Mouse (Mus musculus): ENCODE data around the gene Padi2. TPM values are rescaled to one million over a fixed set of nuclear protein-coding genes. Genes with fewer than 3 reads are reported as not detected.

Gene Padi2
- polyA plus RNA-seq, 1 experiment from 2014 or later: 3.8 TPM

DNA sequence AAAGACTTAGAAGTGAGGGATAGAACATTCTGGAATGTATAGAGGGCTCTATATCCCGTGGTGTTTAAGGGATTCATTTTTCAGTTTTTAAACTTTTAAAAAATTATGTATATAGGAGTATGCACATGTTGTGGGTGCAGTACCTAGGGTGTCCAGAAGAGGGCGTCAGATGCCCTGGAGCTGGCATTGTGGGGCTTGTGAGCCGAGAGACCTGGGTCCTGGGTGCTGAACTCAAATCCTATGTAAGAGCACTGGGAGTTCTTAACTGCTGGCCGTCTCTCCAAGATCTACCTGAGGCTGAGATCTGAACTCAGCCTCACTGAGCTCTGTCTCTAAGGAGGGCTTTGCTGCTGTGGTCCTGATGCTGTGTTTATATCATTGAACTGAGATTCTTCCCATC, 23.8 kb upstream of the Padi2 start:
- Histone ChIP-seq H3K4me1 (replicated peaks) (peaks cover 9% of the 10 kb centered on the region; the same call in 1 of the 2 replicates), H3K9me3 (no peaks in the 10 kb centered on the region), H3K9ac (no peak overlapping the region), H3K4me3 (replicated peaks) (no peak overlapping the region), H3K4me2 (replicated peaks) (no peak overlapping the region), H3K27ac (no peak overlapping the region), H3K36me3 (no peaks in the 10 kb centered on the region), H3K27me3 (replicated peaks) (no peaks in the 10 kb centered on the region)
- 62% methylated on average over 4 of the region's 4 CpGs for WGBS
- no peak for ATAC-seq

DNA sequence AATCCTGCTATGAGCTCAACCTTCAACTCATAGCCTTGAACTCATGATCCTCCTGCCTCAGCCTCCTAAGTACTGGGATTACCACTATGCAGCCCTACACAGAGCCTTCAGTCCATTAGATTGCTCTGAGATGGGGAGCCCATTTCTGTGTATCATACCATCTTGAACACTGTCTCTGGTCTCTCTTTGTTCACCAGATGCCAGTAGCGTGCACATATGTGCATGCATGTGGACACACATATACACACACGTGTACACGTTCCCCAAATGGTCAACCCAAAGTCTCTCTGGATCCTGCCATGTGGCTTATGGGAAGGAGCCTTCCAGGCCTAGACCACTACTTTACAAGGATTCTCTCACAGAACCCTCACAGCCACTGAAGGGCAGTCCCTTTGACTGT, 23.2 kb upstream of the Padi2 start:
- 98% methylated on average over 3 of the region's 3 CpGs for WGBS
- peaks cover 9% of the 10 kb centered on the region; the same call in 1 of the 2 replicates for H3K4me1 ChIP-seq (replicated peaks)
- ATAC-seq: no peak
- H3K9me3 ChIP-seq: no peaks in the 10 kb centered on the region
- no peak overlapping the region for H3K4me3 ChIP-seq (replicated peaks)
- H3K4me2 ChIP-seq (replicated peaks): no peak overlapping the region
- H3K9ac ChIP-seq: no peak overlapping the region
- H3K36me3 ChIP-seq: no peaks in the 10 kb centered on the region
- no peaks in the 10 kb centered on the region for H3K27me3 ChIP-seq (replicated peaks)
- H3K27ac ChIP-seq: no peak overlapping the region

DNA sequence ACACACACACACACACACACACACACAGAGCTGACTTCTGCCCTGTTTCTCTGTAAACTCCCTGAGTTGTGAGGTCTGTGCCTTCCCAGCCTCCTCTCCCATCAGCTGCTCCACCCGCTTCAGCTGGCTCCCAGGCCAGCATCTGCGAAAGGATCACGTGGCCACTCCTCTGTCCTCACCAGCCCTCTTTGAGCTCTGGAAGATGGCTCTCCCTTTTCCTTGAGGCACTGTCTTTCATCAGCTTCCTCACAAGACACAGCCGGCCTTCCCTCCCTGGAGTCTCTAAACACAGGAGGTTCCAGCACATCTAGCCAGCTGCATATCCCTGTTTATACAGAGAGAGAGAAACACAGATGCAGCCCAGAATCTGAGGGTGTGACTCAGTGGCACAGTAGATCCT, 22.3 kb upstream of the Padi2 start:
- H3K4me2 ChIP-seq (replicated peaks): no peak overlapping the region
- no peaks in the 10 kb centered on the region for H3K36me3 ChIP-seq
- H3K27me3 ChIP-seq (replicated peaks): no peaks in the 10 kb centered on the region
- no peaks in the 10 kb centered on the region for H3K9me3 ChIP-seq
- ATAC-seq: peak; percentile 76
- 0 out of 2 replicates have a peak overlapping the region, but pooled peaks have one; percentile 14 for H3K27ac ChIP-seq
- no peak overlapping the region for H3K4me3 ChIP-seq (replicated peaks)
- WGBS: 20% methylated on average over 4 of the region's 4 CpGs
- H3K4me1 ChIP-seq (replicated peaks): peaks cover 9% of the 10 kb centered on the region; the same call in 1 of the 2 replicates
- H3K9ac ChIP-seq: no peak overlapping the region

DNA sequence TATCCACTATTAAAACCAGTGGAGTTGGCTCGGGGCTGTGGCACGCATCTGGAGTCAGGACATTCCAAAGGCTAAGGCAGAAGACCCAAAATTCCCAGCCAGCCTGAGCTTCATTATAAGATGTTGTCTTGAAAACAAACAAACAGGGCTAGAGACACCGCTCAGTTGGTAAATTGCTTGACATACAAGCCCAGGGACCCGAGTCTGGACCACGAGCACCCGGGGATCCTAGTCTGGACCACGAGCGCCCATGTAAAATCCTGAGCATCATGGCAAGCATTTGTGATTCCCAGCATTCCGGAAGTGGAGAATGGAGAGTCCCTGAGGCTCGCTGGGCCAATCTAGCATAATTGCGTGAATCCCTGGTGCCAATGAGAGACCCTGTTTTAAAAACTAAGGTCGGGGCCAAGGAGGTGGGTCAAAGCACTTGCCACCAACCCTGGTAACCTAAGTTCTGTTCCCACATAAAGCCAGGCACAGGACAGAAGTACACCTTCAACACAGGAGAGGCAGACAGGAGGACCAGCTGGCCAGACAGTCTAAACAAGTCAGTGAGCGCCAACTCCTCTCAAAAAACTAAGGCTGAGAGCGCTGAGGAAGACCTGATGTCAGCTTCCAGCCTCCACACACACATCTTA, 14.5 kb upstream of the Padi2 start:
- Histone ChIP-seq H3K9me3 (no peaks in the 10 kb centered on the region), H3K4me1 (replicated peaks) (no peaks in the 10 kb centered on the region), H3K27me3 (replicated peaks) (no peaks in the 10 kb centered on the region), H3K4me2 (replicated peaks) (no peak overlapping the region), H3K4me3 (replicated peaks) (no peak overlapping the region), H3K27ac (no peak overlapping the region), H3K36me3 (no peaks in the 10 kb centered on the region), H3K9ac (no peak overlapping the region)
- 93% methylated on average over 14 of the region's 14 CpGs for WGBS
- ATAC-seq: no peak

DNA sequence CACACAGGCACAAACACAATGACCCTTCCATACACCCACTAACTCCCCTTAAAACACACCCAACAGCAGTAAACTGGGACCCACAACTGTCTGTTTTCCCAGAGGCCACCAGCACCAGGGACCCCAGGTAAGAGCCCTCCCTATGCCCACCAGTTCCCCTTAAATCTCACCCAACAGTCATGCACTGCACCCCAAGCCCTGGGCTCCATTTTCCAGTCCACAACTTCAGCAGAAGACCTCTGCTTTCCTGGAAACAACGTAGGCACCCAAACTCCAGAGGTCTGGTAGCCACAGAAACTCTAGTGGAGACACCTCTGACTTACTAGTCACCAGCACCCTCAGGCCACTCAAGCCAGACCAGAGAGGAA, 14.0 kb upstream of the Padi2 start:
- no peak overlapping the region for H3K4me3 ChIP-seq (replicated peaks)
- no peak overlapping the region for H3K4me2 ChIP-seq (replicated peaks)
- H3K36me3 ChIP-seq: no peaks in the 10 kb centered on the region
- ATAC-seq: no peak
- no peaks in the 10 kb centered on the region for H3K9me3 ChIP-seq
- no peaks in the 10 kb centered on the region for H3K27me3 ChIP-seq (replicated peaks)
- no peak overlapping the region for H3K9ac ChIP-seq
- no peak overlapping the region for H3K27ac ChIP-seq
- 77% methylated on average over 1 of the region's 1 CpGs for WGBS
- H3K4me1 ChIP-seq (replicated peaks): no peaks in the 10 kb centered on the region

DNA sequence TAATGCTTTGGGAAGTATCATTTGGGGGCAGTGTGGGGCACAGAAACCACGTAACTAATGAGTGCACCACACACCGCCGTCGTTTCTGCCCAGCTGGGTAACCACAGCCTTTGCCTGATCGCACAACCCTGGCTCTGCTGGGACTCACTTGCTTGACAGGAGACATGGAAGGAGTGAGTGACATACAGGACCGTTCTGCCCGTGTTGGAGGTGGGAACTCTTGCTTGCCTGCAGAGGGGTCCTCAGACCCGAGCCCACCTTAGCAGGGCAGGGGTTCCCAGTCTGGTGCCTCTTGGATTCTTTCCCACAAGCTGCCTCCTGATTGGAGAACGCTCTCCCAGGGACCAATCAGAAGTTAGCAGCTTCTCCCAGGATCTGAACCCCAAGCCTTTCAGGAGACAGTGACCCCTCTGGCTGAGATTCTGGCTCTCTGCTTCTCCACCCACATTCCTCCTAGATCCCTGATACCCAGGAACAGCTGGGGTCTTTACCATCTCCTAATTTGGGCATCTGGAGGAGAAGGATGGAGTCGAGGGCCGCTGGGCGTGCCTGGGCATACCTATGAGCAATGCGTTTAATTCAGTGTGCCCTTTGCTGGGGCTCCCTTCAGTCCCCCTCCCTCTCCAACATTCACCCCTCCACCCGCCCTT, 1.2 kb upstream of the Padi2 start:
- no peak overlapping the region for H3K27ac ChIP-seq
- no peak overlapping the region for H3K4me3 ChIP-seq (replicated peaks)
- peaks cover 20% of the 10 kb centered on the region for H3K27me3 ChIP-seq (replicated peaks)
- 62% methylated on average over 14 of the region's 14 CpGs for WGBS
- H3K9ac ChIP-seq: no peak overlapping the region
- H3K36me3 ChIP-seq: no peaks in the 10 kb centered on the region
- ATAC-seq: no peak
- H3K9me3 ChIP-seq: no peaks in the 10 kb centered on the region
- peaks cover 16% of the 10 kb centered on the region for H3K4me1 ChIP-seq (replicated peaks)
- no peak overlapping the region for H3K4me2 ChIP-seq (replicated peaks)

DNA sequence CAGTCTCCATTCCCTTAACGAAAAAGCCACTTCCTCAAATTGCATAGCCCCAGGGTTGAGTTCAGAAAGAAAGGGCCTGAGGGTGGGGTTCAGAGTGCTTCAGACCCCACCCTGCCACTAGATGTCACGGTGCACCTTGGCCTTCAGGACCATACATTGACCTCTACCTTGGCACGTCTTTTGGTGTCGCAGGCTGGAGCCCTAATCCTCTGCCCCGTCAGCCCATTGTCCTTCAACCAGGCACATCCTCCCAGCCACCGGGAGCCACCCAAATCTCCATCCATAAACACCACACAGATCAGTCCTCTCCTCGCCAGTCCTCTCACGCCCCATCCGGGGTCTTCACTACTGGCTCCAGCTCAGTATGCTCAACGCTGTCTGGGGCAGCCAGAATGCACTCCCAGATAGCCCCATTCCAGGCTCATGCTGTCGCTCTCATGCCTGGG, 695 bp upstream of the Padi2 start:
- ATAC-seq: peak; percentile 4; the same call in 1 of the 2 replicates

DNA sequence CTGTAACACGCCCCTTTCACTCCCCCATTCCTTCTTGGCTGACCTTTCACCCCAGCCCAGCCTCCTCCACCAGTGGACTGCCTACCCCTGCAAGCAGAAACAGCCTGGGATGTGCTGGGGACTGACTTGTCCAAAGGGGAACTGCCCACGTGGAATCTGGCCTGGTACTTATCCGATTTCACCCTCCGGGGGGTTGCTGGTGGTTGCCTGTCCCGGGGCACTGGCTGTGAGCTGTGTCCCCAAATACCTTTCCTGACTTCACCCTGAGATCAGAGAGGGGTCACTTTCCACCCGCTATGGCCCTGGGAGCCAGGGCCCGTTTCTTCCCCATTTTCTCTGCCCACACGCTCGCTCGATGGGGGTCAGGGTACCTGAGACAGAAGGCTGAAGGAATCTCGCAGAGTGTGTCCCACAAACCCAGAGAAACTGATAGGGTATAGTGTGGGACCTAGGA, 710 bp downstream of the Padi2 start:
- Histone ChIP-seq H3K27ac (no peak overlapping the region), H3K9me3 (no peaks in the 10 kb centered on the region), H3K9ac (no peak overlapping the region), H3K4me3 (replicated peaks) (peak overlapping the region; percentile 38; the same call in 1 of the 2 replicates), H3K36me3 (no peaks in the 10 kb centered on the region), H3K4me1 (replicated peaks) (peaks cover 21% of the 10 kb centered on the region), H3K27me3 (replicated peaks) (peaks cover 20% of the 10 kb centered on the region), H3K4me2 (replicated peaks) (peak overlapping the region; percentile 81; the same call in 1 of the 2 replicates)
- no peak; the same call in 1 of the 2 replicates for ATAC-seq
- 57% methylated on average over 11 of the region's 11 CpGs for WGBS

More for the DNA sequence above, 695 bp upstream of the Padi2 start:
- no peaks in the 10 kb centered on the region for H3K36me3 ChIP-seq
- H3K4me3 ChIP-seq (replicated peaks): no peak overlapping the region
- no peaks in the 10 kb centered on the region for H3K9me3 ChIP-seq
- peaks cover 16% of the 10 kb centered on the region for H3K4me1 ChIP-seq (replicated peaks)
- H3K9ac ChIP-seq: peak overlapping the region; percentile 36; the same call in 1 of the 2 replicates
- H3K27me3 ChIP-seq (replicated peaks): peaks cover 20% of the 10 kb centered on the region
- H3K27ac ChIP-seq: no peak overlapping the region
- peak overlapping the region; percentile 81 for H3K4me2 ChIP-seq (replicated peaks)
- WGBS: 20% methylated on average over 11 of the region's 11 CpGs

DNA sequence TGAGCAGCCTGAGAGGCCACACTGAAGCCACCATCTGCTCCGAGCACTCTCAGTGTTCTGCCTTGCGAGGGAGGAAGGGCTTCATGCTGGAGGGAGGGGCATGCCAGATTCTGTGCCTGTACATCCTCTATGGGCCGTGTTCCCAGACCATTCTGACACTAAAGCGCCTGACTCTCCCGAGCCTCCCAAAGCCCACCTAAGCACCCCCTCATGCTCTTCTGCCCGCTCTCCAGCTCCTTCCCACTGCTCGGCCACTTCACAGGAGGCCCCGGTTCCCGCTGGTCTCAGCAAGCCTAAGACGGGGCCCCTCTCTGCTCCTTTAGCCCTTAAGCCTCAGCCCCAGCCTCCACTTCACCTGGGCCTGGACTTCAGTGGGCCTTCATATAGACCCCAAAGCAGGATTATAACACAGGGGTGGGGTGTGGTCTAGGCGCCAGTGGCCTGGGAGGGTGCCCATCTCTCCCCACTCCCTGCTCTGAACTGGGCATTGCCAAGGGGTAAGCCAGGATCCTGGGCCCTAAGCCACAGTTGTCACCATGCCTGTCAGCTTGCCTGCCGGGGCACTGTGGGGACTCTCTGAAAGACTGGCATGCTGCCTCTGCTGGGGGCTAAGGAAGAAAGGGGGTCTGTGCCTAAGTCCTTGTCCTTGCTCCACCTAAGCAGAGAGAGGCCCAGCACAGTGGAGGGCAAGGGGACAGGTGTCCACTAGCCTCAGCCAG, 1.3 kb downstream of the Padi2 start:
- no peaks in the 10 kb centered on the region for H3K9me3 ChIP-seq
- no peak overlapping the region for H3K27ac ChIP-seq
- WGBS: 64% methylated on average over 12 of the region's 12 CpGs
- no peak overlapping the region for H3K4me2 ChIP-seq (replicated peaks)
- H3K36me3 ChIP-seq: no peaks in the 10 kb centered on the region
- peaks cover 20% of the 10 kb centered on the region for H3K27me3 ChIP-seq (replicated peaks)
- no peak for ATAC-seq
- peaks cover 21% of the 10 kb centered on the region for H3K4me1 ChIP-seq (replicated peaks)
- no peak overlapping the region for H3K9ac ChIP-seq
- no peak overlapping the region for H3K4me3 ChIP-seq (replicated peaks)

DNA sequence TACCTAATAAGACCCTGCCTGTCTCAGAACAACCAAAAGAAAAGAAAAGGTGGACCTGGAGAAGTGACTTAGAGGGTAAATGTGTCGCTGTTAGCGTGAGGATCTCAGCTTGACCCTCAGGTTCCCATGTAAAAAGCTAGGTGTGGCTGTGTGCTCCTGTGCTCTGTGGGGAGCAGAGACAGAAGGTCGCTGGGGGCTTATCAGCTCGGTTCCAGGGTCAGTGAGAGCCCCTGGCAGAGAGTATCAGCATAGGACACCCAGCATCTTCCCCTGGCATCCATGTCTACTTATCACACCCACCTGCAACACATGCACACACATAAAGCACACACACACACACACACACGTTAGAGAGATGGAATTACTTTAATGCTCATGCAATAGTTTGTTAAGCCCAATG, 2.5 kb downstream of the Padi2 start:
- Histone ChIP-seq H3K4me2 (replicated peaks) (no peak overlapping the region), H3K4me3 (replicated peaks) (no peak overlapping the region), H3K36me3 (no peaks in the 10 kb centered on the region), H3K27me3 (replicated peaks) (peaks cover 20% of the 10 kb centered on the region), H3K4me1 (replicated peaks) (peaks cover 21% of the 10 kb centered on the region), H3K27ac (no peak overlapping the region), H3K9me3 (no peaks in the 10 kb centered on the region), H3K9ac (no peak overlapping the region)
- WGBS: 60% methylated on average over 5 of the region's 5 CpGs
- no peak for ATAC-seq

DNA sequence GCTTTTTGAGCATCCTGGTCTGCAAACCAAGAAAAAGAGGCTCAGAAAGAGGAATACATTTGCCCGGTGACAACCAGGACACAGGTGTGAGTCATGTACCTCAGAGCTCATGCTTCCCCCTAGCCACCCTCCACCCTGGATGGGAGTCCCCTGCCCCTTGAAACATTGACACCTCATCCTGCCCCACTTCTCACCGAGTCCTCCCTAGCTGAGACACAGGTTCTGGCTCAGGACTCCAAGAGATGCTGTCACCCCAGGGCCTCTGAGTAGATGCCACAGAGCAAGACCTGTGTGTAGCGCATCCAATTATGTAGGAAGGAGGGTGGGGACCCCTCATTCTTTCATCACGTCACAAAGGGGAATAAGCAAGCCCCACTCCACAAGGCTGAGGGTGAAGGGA, 3.4 kb downstream of the Padi2 start:
- Histone ChIP-seq H3K4me2 (replicated peaks) (no peak overlapping the region), H3K4me1 (replicated peaks) (peaks cover 21% of the 10 kb centered on the region), H3K36me3 (no peaks in the 10 kb centered on the region), H3K9ac (no peak overlapping the region), H3K9me3 (no peaks in the 10 kb centered on the region), H3K27me3 (replicated peaks) (peaks cover 20% of the 10 kb centered on the region), H3K4me3 (replicated peaks) (no peak overlapping the region), H3K27ac (no peak overlapping the region)
- no peak for ATAC-seq
- WGBS: 74% methylated on average over 4 of the region's 4 CpGs

DNA sequence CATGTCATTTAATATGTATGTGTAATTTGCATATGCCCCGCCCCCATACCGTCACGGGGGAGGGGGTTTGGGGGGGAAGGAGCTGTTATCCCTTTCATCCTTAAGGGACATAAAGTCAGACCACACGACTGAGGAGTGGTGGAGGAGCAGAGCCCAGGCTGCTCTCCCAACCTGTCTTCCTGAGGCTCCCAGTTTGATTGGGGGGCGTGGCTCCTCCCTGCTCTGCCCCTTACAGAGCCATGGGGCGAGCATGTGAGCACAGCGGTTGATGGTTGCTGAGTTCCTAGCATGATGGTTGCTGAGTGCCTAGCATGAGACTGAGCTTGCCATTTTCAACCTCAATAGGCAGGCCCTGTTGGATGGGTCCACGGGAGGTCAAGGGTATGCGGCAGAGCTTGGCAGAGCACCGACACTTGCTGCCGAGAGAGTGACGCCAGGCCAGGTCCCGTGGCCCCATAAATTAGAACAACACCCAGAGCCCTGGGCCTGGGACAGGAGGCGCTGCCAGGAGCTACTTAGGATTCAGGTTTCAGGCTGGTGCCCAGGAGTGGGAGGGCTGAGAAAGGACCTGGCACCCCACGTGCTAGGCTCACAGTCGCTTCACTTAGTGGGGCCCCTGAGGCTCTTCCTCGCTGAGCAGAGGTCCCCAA, 4.6 kb downstream of the Padi2 start:
- no peak for ATAC-seq
- H3K4me3 ChIP-seq (replicated peaks): no peak overlapping the region
- peaks cover 12% of the 10 kb centered on the region for H3K27me3 ChIP-seq (replicated peaks)
- H3K36me3 ChIP-seq: no peaks in the 10 kb centered on the region
- peak overlapping the region; percentile 30 for H3K4me2 ChIP-seq (replicated peaks)
- H3K9ac ChIP-seq: no peak overlapping the region
- no peaks in the 10 kb centered on the region for H3K9me3 ChIP-seq
- H3K4me1 ChIP-seq (replicated peaks): peaks cover 15% of the 10 kb centered on the region
- 23% methylated on average over 17 of the region's 17 CpGs for WGBS
- no peak overlapping the region for H3K27ac ChIP-seq
